Mouse (Mus musculus) ES-Bruce4 (cell line): Measurements from ENCODE around the gene Wdr70.

Experiments
- CTCF ChIP-seq: IDR thresholded peaks from one replicate; pipeline ENCODE4 v1.8.1; 2011; ENCODE audit warnings: low read depth, low read length
- EP300 ChIP-seq: IDR thresholded peaks from 2 replicates; pipeline ENCODE4 v1.6.1; 2011; ENCODE audit warnings: low read depth, low read length; ENCODE audit not compliant: insufficient read depth
- POLR2A ChIP-seq: IDR thresholded peaks from one replicate; pipeline ENCODE4 v1.8.1; 2011; ENCODE audit warnings: low read length; ENCODE audit not compliant: insufficient read depth

- TF ChIP-seq CTCF (no peak), POLR2A (no peak), EP300 (no peak)
Observed at GRCm38 (mm10) chr15:8135606-8136005, 36.6 kb upstream of the Wdr70 start.
